ENCODE assay signal across 21 mouse cellular contexts in the genomic region with DNA sequence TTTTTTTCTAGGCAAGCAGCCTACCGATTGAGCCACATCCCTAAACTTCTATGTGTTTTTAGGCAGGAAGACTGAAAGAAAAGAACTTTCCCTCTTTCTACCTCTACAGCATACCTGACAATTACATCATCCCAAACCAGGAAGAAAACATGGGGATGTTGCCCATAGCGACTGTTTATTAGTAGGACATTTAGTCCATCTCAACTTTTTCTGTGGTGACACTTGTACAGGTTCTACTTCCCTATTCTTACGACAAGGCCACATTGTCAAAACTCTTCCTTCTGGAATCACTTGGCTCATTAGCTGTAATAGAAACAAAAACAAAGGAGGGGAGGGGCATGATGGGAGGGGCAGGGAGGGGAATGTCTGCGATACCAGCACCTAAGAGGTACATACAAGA. TPM values are rescaled to one million over a fixed set of nuclear protein-coding genes. Genes with fewer than 3 reads are reported as not detected.
A peak's percentile ranks its signal among the peaks of the same experiment; 100 is the strongest.
DNase-seq lines count a peak whose midpoint lies in the region; ATAC-seq and TF ChIP-seq lines count a peak whose summit lies in the region.
"Had no signal": no experiment of that assay in that cellular context is flagged by ENCODE, and none has a peak within 500 bp of the region (broad histone marks: within the 10 kb centered on the region; RNA-seq: fewer than 3 reads in every experiment).

No protein-coding gene starts in this region.

- ATAC-seq in intestine, postnatal 0 days: peak; percentile 60
- ATAC-seq in intestine, embryonic 16.5 days: no peak
- peak; percentile 10; the same call in 1 of the 2 replicates for ATAC-seq in megakaryocyte progenitor cell, adult 5-6 weeks (replicated peaks; ENCODE audit: poor library complexity)
- ATAC-seq: forebrain, embryonic 14.5 days had no signal

- no peaks in the 10 kb centered on the region for H3K4me1 ChIP-seq in intestine, postnatal 0 days (replicated peaks; ENCODE audit: control insufficient read depth, insufficient read depth, low read length)
- H3K4me1 ChIP-seq in intestine, embryonic 16.5 days (ENCODE audit: control insufficient read depth, insufficient read depth, low read length): no peaks in the 10 kb centered on the region
- H3K4me1 ChIP-seq in spleen, adult 2 months (ENCODE audit: control insufficient read depth, insufficient read depth, insufficient read length): peaks cover 26% of the 10 kb centered on the region
- no peaks in the 10 kb centered on the region for H3K4me1 ChIP-seq in midbrain, embryonic 10.5 days
- H3K4me1 ChIP-seq: embryonic facial prominence, embryonic 15.5 days; forebrain, embryonic 10.5 days; hindbrain, embryonic 13.5 days had no signal

- no peak for TF ChIP-seq POLR2A in spleen, adult 2 months (IDR thresholded peaks at IDR 0.05; ENCODE audit: low read depth, low read length)

- no peak for TF ChIP-seq CTCF in intestine, postnatal 0 days (IDR thresholded peaks at IDR 0.05; ENCODE audit: low read depth)
- TF ChIP-seq CTCF in spleen, adult 2 months (IDR thresholded peaks at IDR 0.05; ENCODE audit: extremely low read depth, insufficient read depth, insufficient read length, insufficient replicate concordance): no peak

- no peak overlapping the region for H3K27ac ChIP-seq in intestine, postnatal 0 days (ENCODE audit: low read depth, low read length)
- H3K27ac ChIP-seq in intestine, embryonic 16.5 days (ENCODE audit: low read length): no peak overlapping the region
- peak overlapping the region; percentile 20; the same call in 1 of the 2 replicates for H3K27ac ChIP-seq in spleen, adult 2 months (ENCODE audit: insufficient read depth, low read length)
- no peak overlapping the region for H3K27ac ChIP-seq in midbrain, embryonic 10.5 days (replicated peaks)
- H3K27ac ChIP-seq: embryonic facial prominence, embryonic 15.5 days; forebrain, embryonic 10.5 days; heart, embryonic 15.5 days; hindbrain, embryonic 13.5 days had no signal

- H3K36me3 ChIP-seq in intestine, postnatal 0 days (ENCODE audit: control insufficient read depth, insufficient read depth): no peaks in the 10 kb centered on the region
- H3K36me3 ChIP-seq in intestine, embryonic 16.5 days (ENCODE audit: control insufficient read depth, insufficient read depth, low read length): no peaks in the 10 kb centered on the region
- no peaks in the 10 kb centered on the region for H3K36me3 ChIP-seq in spleen, adult 2 months (ENCODE audit: control insufficient read depth, insufficient read depth, low read length)
- H3K36me3 ChIP-seq in midbrain, embryonic 10.5 days: no peaks in the 10 kb centered on the region
- H3K36me3 ChIP-seq: embryonic facial prominence, embryonic 15.5 days; forebrain, embryonic 10.5 days; heart, embryonic 15.5 days; hindbrain, embryonic 13.5 days had no signal

- no peak overlapping the region for H3K4me2 ChIP-seq in intestine, postnatal 0 days (replicated peaks; ENCODE audit: low read depth)
- no peak overlapping the region for H3K4me2 ChIP-seq in intestine, embryonic 16.5 days (ENCODE audit: low read depth, low read length)
- H3K4me2 ChIP-seq: embryonic facial prominence, embryonic 15.5 days; heart, embryonic 11.5 days; heart, embryonic 15.5 days; hindbrain, embryonic 13.5 days had no signal

- no peak overlapping the region for H3K9ac ChIP-seq in intestine, postnatal 0 days (ENCODE audit: low read depth, low read length)
- no peak overlapping the region for H3K9ac ChIP-seq in intestine, embryonic 16.5 days (ENCODE audit: low read depth, low read length)
- H3K9ac ChIP-seq: embryonic facial prominence, embryonic 15.5 days; heart, embryonic 15.5 days; hindbrain, embryonic 13.5 days had no signal

- H3K27me3 ChIP-seq in intestine, postnatal 0 days (replicated peaks; ENCODE audit: control insufficient read depth, insufficient read depth, low read length): no peaks in the 10 kb centered on the region
- no peaks in the 10 kb centered on the region for H3K27me3 ChIP-seq in intestine, embryonic 16.5 days (replicated peaks; ENCODE audit: control insufficient read depth, insufficient read depth, low read length)
- no peaks in the 10 kb centered on the region for H3K27me3 ChIP-seq in spleen, adult 2 months (ENCODE audit: control insufficient read depth, insufficient read depth, low read length)
- H3K27me3 ChIP-seq in midbrain, embryonic 10.5 days (ENCODE audit: low read depth, poor library complexity, severe bottlenecking): no peaks in the 10 kb centered on the region
- H3K27me3 ChIP-seq: embryonic facial prominence, embryonic 15.5 days; heart, embryonic 15.5 days; hindbrain, embryonic 13.5 days had no signal

- WGBS in intestine, postnatal 0 days: 70% methylated on average over 4 of the region's 4 CpGs
- WGBS in intestine, embryonic 16.5 days: 77% methylated on average over 4 of the region's 4 CpGs
- WGBS in spleen, adult 2 months: 58% methylated on average over 4 of the region's 4 CpGs
- 84% methylated on average over 4 of the region's 4 CpGs for WGBS in midbrain, embryonic 10.5 days

- no peak for DNase-seq in spleen, adult 2 months (ENCODE audit: low read depth in 1 of 2, low spot score in 2 of 2)
- DNase-seq in spleen, adult 18-20 months: no peak
- DNase-seq in layer of hippocampus, adult 9-10 months (ENCODE audit: low spot score): no peak
- DNase-seq in midbrain, embryonic 10.5 days (ENCODE audit: low spot score): no peak
- DNase-seq in cerebellum, adult 18-20 months: no peak
- DNase-seq: adrenal gland, postnatal 14 days; cerebellum, adult 2 months; cerebellum, postnatal 10 days; embryo, embryonic 11 days; heart, adult 2 months; heart, postnatal 14 days had no signal

- no peak overlapping the region for H3K4me3 ChIP-seq in intestine, postnatal 0 days (ENCODE audit: low read depth, low read length)
- no peak overlapping the region for H3K4me3 ChIP-seq in intestine, embryonic 16.5 days (ENCODE audit: low read length)
- H3K4me3 ChIP-seq in spleen, adult 2 months (ENCODE audit: extremely low read depth, insufficient read depth, insufficient read length): no peak overlapping the region
- H3K4me3 ChIP-seq in midbrain, embryonic 10.5 days: no peak overlapping the region
- H3K4me3 ChIP-seq: embryonic facial prominence, embryonic 15.5 days; erythroblast, embryonic 14.5 days; forebrain, embryonic 10.5 days; heart, adult 2 months; heart, embryonic 15.5 days; hindbrain, embryonic 13.5 days had no signal

- H3K9me3 ChIP-seq in intestine, postnatal 0 days (ENCODE audit: control insufficient read depth): no peaks in the 10 kb centered on the region
- no peaks in the 10 kb centered on the region for H3K9me3 ChIP-seq in intestine, embryonic 16.5 days (ENCODE audit: control insufficient read depth, low read length)
- no peaks in the 10 kb centered on the region for H3K9me3 ChIP-seq in midbrain, embryonic 10.5 days (replicated peaks)
- H3K9me3 ChIP-seq: embryonic facial prominence, embryonic 15.5 days; forebrain, embryonic 10.5 days; heart, embryonic 15.5 days; hindbrain, embryonic 13.5 days had no signal

RNA-seq across cellular contexts. Expression of a gene that starts 12.6 kb away (rescaled TPM):
- 33.7 and 34.3 TPM in 2 replicates for polyA plus RNA-seq in intestine, postnatal 0 days (2015; fragmentation: Nextera tagmentation; extraction: Ambion mirVana)
- 17.4 and 20.0 TPM in 2 replicates for polyA plus RNA-seq in intestine, embryonic 16.5 days (2015; fragmentation: Nextera tagmentation; extraction: Ambion mirVana)
- polyA plus RNA-seq in spleen, adult 2 months (2012; rRNA removed): 11.6 and 15.7 TPM in 2 replicates
- 28.9 and 32.2 TPM in 2 replicates for total RNA-seq in megakaryocyte progenitor cell, adult 5-6 weeks (2015)
- 17.9 and 23.1 TPM in 2 replicates for total RNA-seq in megakaryocyte progenitor cell, adult 5-6 weeks (2017)
- polyA plus RNA-seq in midbrain, embryonic 10.5 days (2016; fragmentation: Nextera tagmentation; extraction: Ambion mirVana): 29.2 and 41.1 TPM in 2 replicates
